Mouse (Mus musculus): ENCODE measurements around the gene Map3k20. TPM values are rescaled to one million over a fixed set of nuclear protein-coding genes. Genes with fewer than 3 reads are reported as not detected.

The Map3k20 gene
- total RNA-seq (2021) = 10 to 100 TPM in 1 of 2 experiments, 1 to 10 TPM in 1; 8.3 to 10.7 TPM

DNA sequence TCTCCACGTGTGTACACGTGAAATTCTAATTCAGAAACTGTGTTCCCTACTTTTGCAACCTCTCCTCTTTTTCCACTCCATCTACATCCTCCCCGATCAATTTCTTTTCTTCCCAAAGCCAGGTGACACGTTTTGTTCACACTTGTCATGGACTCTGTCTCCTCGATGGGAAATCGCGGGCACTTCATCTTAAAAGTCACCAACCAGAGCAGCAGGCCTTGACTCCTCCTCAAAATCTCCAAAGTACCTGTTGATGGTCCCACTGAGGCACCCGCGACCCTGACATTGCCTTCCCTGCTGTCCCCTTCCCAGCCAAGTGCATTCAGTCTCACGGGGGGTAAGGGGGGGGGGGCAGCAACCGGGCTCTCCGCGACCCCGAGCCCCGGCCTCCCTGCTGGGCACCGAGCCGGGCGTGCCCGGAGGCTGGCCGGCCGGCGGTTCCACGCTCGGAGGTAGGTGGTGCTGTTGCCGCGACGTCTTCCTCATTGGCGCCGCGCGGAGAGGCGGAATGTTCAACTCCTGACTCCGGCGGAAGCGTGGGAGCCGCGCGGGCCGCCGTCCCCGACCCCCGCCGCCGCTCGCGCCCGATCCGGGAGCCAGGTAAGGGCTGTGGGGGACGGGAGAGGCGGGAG is at the start of gene Map3k20:
Map3k20 (plus strand) TSS at position 382 of the 632 bp plus-strand sequence.
- peak; percentile 49 to 50 for DNase-seq (ENCODE audit: low spot score in 2 of 2)
- intact Hi-C loops (cut with DNase I) = loop anchor here (5.0 kb wide), 2 partner anchors 48 to 992 kb away; no protein-coding TSS in a partner anchor

DNA sequence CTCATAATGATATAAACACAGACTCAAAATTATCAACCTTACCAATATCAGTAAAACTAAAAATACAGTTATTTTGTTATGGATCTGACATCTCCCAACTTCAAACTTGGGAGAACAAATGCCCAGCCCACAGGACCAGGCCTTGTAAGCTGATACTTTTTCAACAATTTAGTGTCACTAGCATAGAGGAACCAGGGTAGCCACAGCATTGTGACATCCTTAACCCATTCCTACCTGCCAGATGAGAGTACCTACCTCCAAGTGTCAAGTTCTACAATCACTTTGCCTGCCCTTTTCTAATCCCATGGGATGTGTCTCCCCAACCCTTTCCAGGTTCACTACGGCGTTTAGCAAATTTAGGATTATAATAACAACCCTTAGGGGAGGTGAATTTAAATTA is 47.0 kb upstream of the Map3k20 start:
- intact Hi-C loops (cut with DNase I) = loop anchor here (5.0 to 10.0 kb wide), 2 partner anchors 49 to 246 kb away; partner anchors contain the start of gene Map3k20
- DNase-seq (ENCODE audit: low spot score in 2 of 2) = no peak

DNA sequence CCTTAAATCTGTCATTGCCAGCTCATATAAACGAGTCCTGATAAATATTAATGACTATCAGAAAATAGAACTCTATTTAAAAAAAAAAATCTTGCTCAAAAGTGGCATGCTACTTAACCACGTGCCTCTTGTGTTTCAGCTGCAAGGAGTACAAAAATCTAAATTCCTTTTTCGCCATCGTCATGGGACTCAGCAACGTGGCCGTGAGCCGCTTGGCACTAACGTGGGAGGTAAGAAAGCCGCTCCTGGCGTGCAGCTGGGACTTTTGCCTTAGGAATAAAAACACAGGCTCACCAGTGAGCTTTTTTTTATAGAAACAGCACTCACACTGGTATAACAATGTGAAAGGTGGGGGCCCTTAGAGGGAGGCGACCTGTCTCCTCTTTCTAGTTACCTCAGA is 46.5 kb upstream of the Map3k20 start:
- peak in 1 of 2 experiments; percentile 71 for DNase-seq (ENCODE audit: low spot score in 2 of 2)
- intact Hi-C loops (cut with DNase I) = loop anchor here (5.0 to 10.0 kb wide), 2 partner anchors 48 to 246 kb away; partner anchors contain the start of gene Map3k20

DNA sequence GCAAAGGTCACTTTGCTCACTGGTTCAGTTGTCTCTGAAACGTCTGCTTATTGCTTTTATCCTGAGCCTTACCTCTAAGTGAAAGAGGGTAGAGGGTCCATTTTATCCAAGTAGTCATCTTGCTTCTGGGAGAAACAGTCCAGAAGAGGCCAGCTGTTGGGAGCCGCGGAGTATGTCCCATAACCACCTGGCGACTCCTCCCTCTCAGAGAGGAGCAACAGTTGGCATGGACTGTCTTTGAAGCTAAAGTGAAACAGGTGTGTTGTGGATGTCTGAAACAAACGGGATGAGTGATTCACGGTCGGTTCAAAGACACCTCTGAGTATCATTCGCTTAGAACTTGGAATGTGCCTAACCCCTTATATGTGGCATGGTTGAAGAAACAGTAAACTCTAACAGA is 46.0 kb upstream of the Map3k20 start:
- DNase-seq (ENCODE audit: low spot score in 2 of 2) = no peak
- intact Hi-C loops (cut with DNase I) = loop anchor here (5.0 to 10.0 kb wide), 2 partner anchors 48 to 245 kb away; partner anchors contain the start of gene Map3k20

DNA sequence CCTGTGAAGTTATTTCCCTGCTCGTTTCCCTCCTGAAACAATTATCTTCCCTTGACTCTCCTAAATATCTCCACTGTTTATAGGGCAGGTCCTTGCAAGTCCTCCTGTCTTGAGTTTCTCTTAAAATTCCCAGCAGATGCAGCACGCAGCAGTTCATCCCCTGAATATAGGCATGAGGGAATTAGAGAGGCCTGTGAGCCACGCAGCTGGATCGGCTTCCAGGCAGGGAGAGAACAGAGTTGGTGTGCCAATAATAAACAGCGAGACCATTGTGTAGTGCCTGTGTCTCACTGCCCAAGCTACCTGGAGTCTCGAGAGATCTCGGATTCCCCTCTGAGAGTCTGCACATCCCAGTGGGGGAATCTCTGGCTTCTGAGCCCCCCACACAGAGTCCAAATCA is 45.4 kb upstream of the Map3k20 start:
- DNase-seq (ENCODE audit: low spot score in 2 of 2) = no peak
- intact Hi-C loops (cut with DNase I) = loop anchor here (5.0 to 10.0 kb wide), 2 partner anchors 47 to 245 kb away; partner anchors contain the start of gene Map3k20

DNA sequence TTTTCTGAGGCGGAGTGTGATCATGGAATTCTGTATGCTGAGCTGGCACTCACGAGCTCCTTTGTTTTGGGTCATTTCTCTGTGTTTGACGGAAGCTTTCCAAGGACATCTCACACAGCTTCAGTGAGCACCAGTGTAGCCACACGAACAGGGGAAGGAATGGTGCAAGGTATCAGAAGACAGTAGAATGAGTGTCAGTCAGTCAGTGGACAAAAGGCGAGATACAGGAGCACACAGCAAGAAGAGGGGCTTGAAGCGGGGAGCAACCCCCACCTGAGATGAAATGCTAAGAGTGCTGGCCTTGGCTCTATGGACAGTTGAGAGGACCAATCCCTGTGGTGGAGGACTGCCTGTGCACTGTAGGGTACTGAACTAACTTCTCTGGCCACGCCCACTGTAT is 44.7 kb upstream of the Map3k20 start:
- no peak for DNase-seq (ENCODE audit: low spot score in 2 of 2)
- intact Hi-C loops (cut with DNase I) = no loop called here

DNA sequence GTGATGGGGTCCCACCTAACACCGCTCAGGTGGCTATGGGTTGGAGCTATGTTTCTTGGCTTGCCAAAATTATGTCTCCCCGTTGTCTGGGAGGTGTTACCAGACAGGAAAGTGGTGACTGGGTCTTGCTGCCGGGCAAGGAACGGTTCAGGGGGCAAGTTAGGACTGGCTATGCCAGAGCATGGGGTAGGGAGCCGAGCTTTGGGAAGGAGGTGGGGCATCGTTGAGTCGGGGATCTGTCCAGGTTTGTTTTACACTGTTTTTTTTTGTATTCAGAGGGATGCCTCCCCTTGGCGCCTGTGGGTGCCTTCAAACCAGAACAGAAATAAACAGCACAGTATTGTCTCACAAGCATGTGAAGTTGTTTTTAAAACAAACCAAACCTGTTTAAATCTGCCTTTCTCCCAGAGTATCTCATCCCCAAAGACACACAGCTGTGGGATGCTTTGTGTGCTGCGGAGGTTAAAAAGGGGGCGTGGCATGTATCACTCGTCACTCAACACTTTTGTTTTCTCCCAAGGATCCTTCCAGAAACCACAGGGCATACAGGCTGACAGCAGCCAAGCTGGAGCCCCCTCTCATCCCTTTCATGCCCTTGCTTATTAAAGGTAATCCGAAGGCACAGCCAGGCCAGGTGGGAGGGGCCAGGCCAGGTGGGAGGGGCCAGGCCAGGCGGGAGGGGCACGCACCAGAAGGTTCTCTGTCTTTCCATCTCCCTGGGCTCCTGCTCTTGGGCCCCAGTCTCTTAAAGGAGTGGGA is 43.5 kb upstream of the Map3k20 start:
- DNase-seq (ENCODE audit: low spot score in 2 of 2) = no peak
- intact Hi-C loops (cut with DNase I) = no loop called here

DNA sequence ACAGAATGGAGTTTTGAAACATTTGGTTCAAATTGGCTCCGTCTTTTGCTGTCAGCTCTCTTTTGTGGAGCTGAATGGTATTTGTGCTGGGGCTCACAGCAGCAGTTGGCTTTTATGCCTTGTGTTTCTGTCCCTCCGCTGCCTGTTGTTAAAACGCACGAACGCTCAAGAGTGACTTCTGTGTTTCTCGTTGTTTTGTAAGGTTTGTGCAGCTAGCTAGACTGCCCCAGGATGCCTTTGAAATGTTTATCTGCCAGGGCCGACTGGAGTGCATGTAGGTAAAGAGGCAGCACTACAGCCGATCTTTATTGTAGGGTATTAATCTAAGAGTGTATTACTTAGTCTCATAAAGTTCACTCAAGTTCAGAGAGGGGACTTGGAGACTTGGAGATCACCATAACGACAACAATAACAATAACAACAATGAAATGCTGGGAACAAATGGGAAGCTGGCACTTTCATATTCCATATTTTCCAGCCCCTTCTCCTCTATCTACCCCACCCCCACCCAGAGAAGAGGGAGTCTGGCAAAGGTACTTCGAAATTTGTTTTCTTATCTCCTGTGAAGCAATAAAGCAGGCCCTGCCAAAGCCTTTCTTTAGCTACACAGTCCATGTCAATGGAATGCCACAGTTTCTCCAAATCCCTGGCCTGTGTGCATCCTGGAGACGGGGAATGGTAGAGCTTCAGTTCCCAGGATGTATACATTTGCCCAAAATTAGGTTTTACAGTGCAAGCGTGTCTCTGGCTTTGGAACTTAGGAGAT is 42.3 kb upstream of the Map3k20 start:
- no peak for DNase-seq (ENCODE audit: low spot score in 2 of 2)
- intact Hi-C loops (cut with DNase I) = no loop called here

DNA sequence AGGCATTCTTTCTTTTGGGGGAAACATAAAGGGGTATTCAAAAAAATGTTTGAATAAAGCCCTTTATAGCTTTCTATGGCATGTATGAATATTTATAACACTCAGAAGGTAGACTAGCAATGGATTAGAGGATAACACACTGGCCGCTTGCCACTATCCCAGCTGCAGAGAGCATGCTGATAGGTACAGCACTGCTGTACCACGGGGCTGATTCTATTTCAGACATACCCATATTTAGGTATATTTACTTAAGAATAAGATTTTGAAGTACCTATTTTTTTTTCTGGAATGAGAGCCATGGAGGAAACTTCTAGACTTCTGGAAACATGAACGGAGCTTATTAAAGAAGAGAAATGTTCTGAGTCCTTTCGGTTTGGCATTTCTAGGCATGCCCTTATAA is 39.8 kb upstream of the Map3k20 start:
- DNase-seq (ENCODE audit: low spot score in 2 of 2) = no peak

DNA sequence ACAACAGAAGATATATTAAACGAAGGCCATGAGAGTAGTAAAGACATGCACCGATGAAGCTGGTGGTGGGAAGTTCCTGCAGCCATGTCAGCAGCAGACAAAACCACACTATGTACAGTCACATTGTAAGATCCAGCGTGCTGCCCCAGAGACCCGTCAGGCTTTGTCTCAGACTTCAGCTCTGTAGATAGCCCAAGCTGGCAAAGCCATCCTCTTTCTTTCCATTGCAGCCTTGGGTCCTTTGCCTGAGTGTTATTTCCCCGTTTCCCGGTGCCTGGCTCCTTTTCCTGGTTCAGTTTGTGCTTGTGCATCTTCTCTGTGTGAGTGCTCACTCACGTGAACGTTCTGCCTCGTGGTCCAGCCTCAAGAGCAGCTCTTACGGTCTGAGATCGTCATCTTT is 39.1 kb upstream of the Map3k20 start:
- no peak for DNase-seq (ENCODE audit: low spot score in 2 of 2)
- intact Hi-C loops (cut with DNase I) = no loop called here

More for the DNA sequence above, 39.8 kb upstream of the Map3k20 start:
- intact Hi-C loops (cut with DNase I) = no loop called here

DNA sequence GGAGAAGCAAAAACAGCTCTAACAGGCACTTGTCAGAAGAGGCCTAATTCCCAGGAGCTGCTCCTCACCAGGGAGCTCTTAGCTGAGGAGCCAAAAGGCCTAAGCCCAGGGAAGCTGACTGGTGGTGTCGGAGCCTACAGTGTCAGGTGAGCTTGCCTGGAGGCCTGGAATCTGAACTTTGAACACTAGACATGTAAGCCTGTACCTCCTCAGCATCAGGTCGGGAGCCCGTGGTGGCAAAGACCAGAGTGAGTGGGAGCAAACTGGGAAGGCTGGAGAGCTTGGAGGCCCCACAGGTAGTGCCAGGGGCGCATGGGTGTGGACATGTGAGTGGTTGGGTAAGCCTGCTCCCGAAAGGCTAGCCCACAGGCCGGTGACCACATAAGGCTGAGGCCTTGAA is 37.6 kb upstream of the Map3k20 start:
- intact Hi-C loops (cut with DNase I) = no loop called here
- DNase-seq (ENCODE audit: low spot score in 2 of 2) = no peak

DNA sequence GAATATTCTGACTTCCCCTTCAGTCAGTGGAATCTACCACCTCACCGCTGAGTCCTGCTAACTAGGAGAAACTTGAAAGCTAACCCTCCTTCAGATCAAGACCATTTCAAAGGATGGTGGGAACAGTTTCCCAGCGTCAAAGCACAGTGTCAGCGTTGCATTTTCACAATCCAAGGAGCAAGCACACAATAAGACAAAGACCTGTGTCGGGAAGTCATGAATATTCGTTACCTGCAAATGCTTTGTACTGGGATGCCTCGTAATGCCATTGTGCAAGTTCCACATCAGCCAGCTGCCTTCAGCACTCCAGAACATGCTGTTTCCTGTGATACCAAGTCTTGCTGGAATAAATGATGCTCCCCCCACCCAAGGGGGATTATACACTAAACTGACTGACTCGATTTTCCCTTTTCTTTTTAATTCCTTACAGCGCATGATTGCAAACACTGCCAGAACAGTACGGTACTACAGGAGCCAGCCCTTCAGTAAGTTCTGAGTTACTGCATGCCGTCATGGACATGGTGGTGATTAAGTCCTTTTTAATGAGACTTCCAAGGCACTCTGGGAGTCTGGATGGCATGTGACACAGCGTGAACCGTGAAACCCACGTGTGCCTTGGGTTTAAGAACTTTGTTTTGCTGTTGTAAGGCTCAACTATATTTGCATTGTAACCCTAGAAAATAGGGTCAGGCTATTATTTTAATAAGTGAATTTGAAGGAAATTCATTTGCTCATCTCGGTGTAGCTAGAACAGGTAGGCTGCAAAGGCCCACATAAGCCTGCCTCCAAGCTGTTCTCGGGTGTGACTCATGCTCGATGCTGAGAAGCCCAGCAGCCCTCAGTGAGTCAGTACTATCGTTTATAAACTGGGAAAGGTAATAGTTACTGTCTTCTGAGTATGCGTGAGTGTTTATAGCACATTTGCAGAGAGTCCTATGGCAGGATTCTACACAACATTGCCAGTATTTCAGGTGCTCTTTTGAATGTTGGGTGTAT is 32.6 kb upstream of the Map3k20 start:
- peak in 1 of 2 experiments; percentile 71 for DNase-seq (ENCODE audit: low spot score in 2 of 2)
- intact Hi-C loops (cut with DNase I) = no loop called here

DNA sequence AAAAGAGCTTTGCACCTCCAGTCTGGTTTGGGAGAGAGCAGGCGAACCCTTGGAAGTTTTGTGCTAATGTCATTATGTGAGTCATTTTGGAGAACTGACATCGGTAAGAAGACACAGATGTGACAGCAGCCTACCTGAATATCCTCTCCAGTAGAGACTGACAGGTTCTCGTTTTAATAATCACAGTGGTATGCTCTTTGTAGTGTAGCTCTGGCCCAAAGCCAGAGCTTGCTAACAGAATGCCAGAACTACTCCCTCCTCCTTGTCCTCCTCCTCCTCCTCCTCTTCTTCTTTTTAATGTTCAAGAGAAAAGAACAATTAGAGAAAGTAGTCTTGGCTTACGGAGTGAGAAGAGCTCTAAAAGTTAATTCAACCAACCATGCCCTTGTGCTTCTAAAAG is 31.6 kb upstream of the Map3k20 start:
- DNase-seq (ENCODE audit: low spot score in 2 of 2) = no peak
- intact Hi-C loops (cut with DNase I) = no loop called here

DNA sequence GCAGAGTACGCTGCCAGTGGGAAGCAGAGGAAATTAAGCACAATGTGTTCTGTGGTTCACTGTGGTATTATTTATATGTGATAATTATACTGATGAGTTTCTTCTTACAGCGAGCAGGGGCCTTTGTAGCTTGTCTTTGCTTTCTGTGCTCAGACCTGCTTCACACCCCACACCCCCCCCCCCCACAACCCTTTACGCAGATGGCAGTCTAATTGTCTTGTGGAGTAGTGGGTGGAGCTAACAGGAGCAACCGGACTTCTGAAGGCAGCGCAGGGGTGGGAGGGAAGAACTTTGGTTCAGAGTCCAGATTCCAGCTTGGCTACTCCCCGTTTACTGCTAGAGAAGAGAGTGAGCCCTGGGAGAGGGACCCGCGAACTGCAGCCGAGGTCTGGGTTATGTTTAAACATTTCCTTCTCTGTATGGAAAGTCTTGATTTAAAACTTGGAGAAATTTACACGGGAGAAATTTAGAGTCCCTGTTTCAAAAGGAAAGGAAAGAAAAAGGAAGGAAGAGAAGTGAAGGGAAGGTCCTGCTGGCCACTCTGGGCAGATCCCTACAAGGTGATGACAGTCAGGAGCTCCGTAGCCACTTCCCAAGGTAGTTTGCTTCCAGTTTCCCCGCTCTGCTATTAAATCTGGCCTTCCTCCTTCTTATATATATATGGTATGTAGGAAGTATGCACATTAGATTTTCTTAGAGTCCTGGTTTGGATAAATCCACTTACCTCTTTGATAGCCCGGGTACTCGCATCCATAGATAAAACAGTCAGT is 30.4 kb upstream of the Map3k20 start:
- intact Hi-C loops (cut with DNase I) = no loop called here
- DNase-seq (ENCODE audit: low spot score in 2 of 2) = no peak

DNA sequence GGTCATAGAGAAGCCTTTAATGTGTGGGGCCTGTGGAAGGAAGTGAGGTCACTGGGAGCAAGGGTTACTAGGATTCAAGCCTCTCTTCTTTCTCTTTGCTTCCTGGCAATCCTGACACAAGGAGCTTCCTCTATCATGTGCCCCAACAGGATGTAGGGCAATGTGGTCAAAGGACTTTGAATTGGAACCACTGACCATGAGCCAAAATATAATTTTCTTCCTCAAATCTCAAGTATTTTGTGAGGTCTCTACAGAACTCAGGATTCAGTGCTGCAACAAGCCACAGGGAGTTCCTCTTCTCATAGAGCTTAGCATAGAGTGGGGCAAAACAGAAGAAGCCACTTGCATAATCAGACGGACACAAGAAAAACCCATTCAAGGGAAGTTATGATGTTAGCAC is 24.7 kb upstream of the Map3k20 start:
- DNase-seq (ENCODE audit: low spot score in 2 of 2) = no peak
- intact Hi-C loops (cut with DNase I) = no loop called here

DNA sequence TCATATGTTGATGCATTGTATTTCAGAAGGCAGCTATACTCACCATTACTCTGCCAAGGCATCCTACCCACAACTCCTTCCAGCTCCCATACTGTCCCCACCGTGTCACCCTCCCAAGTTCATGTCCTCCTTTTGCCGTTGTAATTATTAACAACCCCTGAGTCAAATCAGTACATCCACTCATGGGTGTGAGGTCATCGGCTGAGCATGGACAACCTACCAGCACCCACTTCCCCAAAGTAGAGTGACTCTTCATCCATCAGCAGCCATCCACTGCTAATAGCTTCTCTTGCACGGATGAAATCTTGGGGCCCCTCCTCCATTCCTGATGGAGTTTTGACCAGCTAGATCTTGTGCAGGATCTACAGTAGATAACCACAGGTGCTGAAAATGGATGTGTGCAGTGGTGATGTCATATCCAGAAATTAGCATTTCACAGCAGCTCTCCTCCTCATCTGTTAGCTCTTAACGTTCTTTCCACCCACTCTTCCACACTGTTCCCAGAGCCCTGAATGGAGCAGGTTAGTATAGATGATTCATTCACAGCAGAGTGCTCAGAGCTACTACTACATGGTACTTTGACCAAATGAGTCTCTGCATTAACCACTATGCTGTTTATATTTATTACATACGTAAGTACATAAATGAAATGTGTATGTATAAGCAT is 22.5 kb upstream of the Map3k20 start:
- peak; percentile 21 to 79 for DNase-seq (ENCODE audit: low spot score in 2 of 2)
- intact Hi-C loops (cut with DNase I) = no loop called here

DNA sequence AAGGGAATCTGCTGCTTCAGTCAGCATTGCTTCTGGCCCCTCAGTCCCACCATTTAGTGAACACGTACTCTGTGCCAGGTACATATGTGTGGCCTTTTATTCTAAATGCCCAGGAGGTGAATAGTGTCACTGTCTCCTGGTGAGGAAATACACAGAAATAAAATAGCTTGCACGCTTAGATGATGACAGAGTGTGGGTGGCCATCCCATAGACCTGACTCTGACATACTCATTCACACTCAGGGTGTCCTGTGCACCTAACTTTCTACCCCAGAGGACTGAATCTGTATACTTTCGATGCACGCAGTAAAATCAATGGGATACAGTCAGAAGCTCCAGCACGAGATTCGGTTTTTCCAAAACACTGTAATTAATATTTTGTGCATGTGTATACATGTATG is 18.0 kb upstream of the Map3k20 start:
- DNase-seq (ENCODE audit: low spot score in 2 of 2) = no peak
- intact Hi-C loops (cut with DNase I) = no loop called here
